Mouse (Mus musculus) spleen, postnatal 36 days (tissue): ENCODE measurements around the gene Gtf3c2.
A peak's percentile ranks its signal among the peaks of the same experiment; 100 is the strongest.

Experiments
- DNase-seq, 2 experiments: peaks; one replicate each; pipeline ENCODE4 v3.0.0; 2022; ENCODE audit warnings: low spot score in 2 of 2, mixed read lengths in 1 of 2

Gtf3c2 gene

DNA sequence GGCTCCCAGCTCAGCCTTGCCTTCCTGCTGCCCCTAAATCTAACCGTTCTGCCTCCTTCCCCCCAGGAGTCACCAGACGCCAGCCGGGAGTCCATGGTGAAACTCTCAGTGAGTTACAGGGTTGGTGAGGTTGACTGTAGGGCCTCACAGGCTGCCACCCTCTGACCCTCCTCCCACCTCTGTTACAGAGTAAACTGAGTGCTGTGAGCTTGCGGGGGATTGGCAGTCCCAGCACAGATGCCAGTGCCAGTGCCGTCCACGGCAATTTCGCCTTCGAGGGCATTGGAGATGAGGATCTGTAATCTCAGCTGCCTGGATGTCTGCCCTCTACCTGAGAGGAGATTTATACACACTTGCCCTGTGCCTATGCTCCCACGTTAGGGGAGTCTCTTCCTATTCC lies 18.2 kb upstream of the Gtf3c2 start:
- DNase-seq = no peak

DNA sequence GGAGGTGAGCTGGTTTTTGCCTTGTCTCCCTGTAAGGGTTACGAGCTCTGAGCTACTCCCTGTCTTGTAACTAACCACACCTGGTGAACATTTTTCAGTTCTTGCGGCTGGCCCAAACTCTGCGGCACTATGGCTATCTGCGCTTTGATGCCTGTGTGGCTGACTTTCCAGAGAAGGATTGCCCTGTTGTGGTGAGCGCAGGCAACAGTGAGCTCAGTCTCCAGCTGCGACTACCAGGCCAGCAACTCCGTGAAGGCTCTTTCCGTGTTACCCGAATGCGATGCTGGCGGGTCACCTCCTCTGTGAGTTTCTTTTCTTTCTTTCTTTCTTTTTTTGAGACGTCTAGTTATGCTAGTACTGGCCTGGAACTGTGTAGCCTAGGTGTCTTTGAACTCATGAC lies 17.1 kb upstream of the Gtf3c2 start:
- DNase-seq = no peak

DNA sequence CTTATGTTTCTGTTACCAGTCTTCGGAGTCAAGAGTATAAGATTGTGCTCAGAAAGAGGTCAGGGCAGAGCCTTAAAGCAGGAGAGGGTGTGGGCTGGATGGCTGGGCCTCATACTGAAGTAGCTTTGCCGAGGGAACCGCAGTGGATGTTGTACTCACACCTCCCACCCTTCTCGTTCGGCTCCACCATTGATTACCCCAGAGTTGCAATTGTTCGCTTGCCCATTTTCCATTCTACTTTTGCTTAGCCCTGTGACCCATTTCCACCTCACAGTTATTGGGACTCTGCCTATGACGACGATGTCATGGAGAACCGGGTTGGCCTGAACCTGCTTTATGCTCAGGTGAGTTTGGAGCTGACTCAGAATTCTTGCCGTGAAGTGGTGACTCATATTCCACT lies 16.3 kb upstream of the Gtf3c2 start:
- no peak for DNase-seq

- no peak for DNase-seq
These were observed 15.7 kb upstream of the Gtf3c2 start for GRCm38 (mm10) chr5:31195671-31196070.

DNA sequence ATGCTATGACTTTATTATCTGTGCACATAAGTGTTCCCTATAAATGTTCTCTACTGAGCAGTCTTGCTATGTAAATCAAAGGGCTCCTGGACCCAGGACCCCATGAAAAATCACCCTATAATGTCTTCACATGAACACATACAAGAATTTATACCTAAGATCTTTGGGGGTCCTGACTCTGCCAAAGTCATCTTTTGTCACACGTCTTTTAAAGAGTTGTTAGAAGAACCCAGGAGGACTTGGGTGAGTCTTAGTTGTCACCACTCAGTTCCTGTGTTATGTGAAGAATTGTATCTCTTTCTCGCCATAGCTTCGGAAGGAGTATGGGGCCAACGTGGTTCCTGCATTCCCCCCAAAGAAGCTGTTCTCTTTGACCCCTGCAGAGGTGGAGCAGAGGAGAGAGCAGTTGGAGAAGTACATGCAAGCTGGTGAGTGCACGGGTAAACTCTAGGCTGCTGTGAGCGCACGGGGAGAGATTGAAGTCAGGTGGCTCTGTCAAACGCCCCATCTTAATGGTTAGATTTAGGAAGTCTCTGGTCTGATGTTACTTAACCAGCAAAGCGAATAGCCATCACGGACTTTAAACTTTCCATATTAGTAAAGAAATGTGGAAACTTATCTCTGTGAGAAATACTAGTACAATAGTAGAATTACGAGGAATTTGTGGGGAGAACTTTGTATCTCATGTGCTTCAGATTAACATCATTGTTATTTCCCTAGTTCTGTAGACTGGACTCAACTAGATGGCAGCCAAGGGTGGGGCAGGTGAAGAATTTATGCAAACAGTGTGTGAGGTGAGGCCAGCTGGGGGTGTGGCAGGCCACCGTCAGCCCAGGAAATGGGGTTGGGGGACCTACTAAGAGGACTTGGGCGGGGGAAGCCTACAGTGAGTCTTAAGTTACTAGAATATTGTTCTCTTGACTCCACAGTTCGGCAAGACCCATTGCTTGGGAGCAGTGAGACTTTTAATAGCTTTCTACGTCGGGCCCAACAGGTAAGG lies 14.8 kb upstream of the Gtf3c2 start:
- no peak for DNase-seq

DNA sequence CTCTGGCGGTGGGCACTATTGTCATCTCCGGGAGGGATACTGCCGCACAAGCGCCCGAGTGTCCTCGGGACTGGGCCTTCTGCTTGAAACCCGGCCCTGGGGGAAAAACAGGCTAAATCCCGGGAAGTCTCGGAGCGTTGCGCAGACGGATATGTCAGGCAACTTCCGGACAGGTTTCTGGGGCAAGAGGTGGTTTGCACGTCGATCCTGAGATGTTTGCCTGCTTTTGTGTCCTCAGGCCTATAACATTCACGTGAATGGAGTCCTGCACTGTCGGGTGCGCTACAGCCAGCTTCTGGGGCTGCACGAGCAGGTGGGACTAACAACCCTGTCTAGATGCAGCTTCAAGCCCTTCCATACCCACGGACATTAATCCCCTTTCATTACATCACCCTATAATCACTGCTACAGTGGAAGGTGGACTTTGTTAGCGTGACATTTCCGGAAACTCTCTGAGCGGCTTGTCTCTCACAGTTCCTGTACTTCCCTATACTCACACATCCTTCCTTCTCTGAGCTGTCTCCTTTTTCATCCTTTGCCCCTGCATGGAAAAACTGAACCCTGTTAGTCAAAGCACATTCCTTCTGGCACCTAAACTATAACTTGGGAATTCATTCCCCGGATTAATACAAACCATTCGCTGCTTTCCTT lies 13.8 kb upstream of the Gtf3c2 start:
- no peak for DNase-seq

GRCm38 (mm10) chr5:31192939-31193630 lies 13.1 kb upstream of the Gtf3c2 start, which contains the start of the genes Snx17 and Eif2b4:
Gene Snx17 (plus strand): TSS chr5:31193227.
Gene Eif2b4 (minus strand): TSS chr5:31193430.
- DNase-seq = peak; percentile 99 to 100

DNA sequence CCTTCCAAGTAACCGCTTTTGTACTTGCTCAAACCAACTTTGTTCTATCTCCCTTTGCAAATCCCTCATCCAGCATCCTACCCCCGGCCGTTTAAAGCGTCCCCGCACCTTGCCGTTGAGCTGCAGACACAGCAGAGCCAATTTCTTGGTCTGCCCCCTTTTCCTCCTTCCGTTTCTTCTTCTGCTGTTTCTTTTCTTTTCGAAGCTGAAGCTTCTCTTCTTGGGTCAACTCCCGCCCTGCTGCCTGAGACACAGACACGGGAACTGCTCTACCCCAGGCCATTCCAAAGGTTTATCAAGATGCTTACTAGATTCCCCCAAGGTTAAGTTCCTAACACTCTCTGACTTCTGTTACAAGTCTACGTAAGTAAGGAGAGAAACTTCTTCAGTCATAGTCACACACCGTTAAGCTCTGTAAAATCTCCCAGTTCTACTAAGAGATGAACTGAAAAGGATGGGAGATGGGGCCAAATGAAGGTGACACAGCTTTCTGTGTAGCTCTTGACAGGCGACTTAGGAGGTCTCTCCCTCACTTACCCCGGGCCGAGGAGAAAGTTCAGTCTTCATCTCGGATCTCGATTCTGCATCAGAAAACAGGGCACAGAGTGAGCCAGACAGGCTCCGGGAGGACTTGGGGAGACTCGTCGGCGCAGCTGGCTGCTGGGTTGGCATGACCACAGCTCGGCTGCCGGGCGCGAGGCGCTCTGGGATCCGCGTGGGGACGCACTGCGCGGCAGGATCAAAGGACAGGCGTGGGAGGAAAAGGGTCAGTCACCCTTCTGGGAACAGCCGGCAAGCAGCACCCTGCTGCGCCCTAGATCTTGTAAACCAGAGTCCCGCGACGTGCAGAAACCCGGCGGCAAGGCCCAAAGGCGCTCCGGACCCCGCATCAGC lies 12.3 kb upstream of the Gtf3c2 start:
- no peak for DNase-seq

- DNase-seq = no peak
These were observed 10.3 kb upstream of the Gtf3c2 start for GRCm38 (mm10) chr5:31190201-31190600.

- DNase-seq = no peak
These were observed 8.4 kb upstream of the Gtf3c2 start for GRCm38 (mm10) chr5:31188223-31188840.

GRCm38 (mm10) chr5:31183678-31184077 lies 3.7 kb upstream of the Gtf3c2 start:
- no peak for DNase-seq

DNA sequence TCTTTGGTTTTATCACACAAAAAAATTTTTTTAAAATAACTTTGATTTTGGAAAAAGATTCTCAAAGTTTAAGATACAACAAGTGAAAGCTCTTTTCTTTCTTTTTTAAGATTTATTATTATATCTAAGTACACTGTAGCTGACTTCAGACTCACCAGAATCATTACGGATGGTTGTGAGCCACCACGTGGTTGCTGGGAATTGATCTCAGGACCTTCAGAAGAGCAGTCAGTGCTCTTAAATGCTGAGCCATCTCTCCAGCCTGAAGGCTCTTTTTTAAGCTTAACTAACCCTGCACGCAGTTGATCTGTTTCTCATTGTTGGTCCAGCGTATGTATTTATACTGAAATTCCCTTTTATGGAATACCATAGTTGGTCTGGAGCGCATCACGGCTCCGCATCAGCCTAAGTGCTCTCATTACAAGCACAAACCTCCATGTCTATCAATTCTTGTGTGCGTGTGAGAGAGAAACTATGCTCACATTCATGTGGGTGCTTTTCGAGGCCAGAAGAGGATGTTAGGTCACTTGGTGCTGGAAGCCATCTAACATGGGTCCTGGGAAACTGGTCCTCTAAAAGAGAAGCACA lies 1.3 kb upstream of the Gtf3c2 start:
- no peak for DNase-seq

DNA sequence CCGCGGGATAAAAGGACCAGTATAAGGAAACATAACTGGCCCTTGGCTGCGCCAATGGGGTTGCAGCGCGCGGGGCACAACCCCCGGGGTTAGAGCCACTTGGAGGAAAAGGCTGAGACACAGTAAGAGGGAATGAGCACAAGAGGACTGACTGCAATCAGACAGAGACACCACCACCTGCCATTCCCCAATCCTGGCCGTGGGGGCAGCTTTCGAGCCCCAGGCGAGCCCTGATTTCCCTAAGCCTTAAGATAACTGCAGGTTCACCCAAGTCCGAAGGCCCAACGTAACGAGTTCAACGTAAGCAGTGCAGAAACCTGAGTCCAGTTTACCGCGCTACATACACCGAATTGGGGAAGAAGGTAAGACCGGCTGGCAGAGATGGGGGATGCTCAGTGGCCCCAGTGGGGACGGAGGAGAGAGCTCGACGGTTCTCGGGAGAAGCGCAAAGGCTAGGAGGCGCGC lies 611 bp downstream of the Gtf3c2 start:
- DNase-seq = no peak

GRCm38 (mm10) chr5:31168630-31169029 lies 11.3 kb downstream of the Gtf3c2 start:
- no peak for DNase-seq

- DNase-seq = no peak
These were observed 15.1 kb downstream of the Gtf3c2 start for GRCm38 (mm10) chr5:31164878-31165277.

GRCm38 (mm10) chr5:31162462-31162861 lies 17.5 kb downstream of the Gtf3c2 start:
- no peak for DNase-seq

- DNase-seq = peak; percentile 78 to 84
These were observed 25.8 kb downstream of the Gtf3c2 start, which contains the start of gene Mpv17 for GRCm38 (mm10) chr5:31154152-31154553. Gene Mpv17 (minus strand): TSS chr5:31154251.

GRCm38 (mm10) chr5:31153516-31154151 lies 26.3 kb downstream of the Gtf3c2 start:
- DNase-seq = no peak

DNA sequence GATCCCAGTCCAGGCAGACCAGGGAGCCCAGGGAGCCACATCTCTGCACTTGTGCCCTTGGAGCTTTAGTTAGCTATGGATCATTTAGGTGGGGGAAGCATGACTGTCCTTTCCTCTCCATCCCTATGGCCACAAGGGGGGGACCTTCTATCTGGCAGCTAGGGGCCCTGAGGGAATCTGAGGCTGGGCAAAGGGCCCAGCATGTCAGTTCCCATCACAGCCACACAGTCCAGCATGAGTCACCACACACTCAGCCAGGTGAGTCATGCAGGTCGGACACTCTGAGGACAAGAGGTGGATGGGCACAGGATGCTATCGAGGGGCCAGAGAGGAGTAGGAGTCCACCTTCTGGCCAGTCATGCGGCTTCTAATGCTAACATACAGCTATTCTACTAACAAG lies 28.2 kb downstream of the Gtf3c2 start:
- no peak for DNase-seq

- no peak for DNase-seq
These were observed 30.2 kb downstream of the Gtf3c2 start for GRCm38 (mm10) chr5:31149781-31150180.
